Mouse (Mus musculus) MEL (cell line): Measurements from ENCODE around the gene Phf20.

Source experiments
- CTCF ChIP-seq, 3 experiments: IDR thresholded peaks in 2 of 3; conservative IDR thresholded peaks in 1 of 3; 2 replicates each; pipeline ENCODE4 v1.5.1; 2011 to 2012; ENCODE audit warnings: low read length in 3 of 3, low read depth in 2 of 3, mild to moderate bottlenecking in 2 of 3, improper control_type of control experiment in 1 of 3, inconsistent platforms in 1 of 3, mixed read lengths in 1 of 3, moderate library complexity in 1 of 3; ENCODE audit not compliant: control insufficient read depth in 1 of 3, insufficient read depth in 1 of 3, poor library complexity in 1 of 3, severe bottlenecking in 1 of 3
- E2F4 ChIP-seq: IDR thresholded peaks from 2 replicates; pipeline ENCODE4 v1.6.1; 2011; ENCODE audit warnings: low read depth, low read length, improper control_type of control experiment, borderline replicate concordance
- POLR2A ChIP-seq, 2 experiments: IDR thresholded peaks; 2 replicates each; pipeline ENCODE4 v1.6.1; 2011 to 2012; ENCODE audit warnings: low read length in 2 of 2, mild to moderate bottlenecking in 2 of 2, control low read depth in 1 of 2, improper control_type of control experiment in 1 of 2, low read depth in 1 of 2, moderate library complexity in 1 of 2; ENCODE audit not compliant: control insufficient read depth in 1 of 2, insufficient read depth in 1 of 2, poor library complexity in 1 of 2

- TF ChIP-seq POLR2A (IDR thresholded peaks at IDR 0.05; ENCODE audit: control insufficient read depth in 1 of 2, insufficient read depth in 1 of 2, low read depth in 1 of 2, low read length in 2 of 2, poor library complexity in 1 of 2) = no peak
- no peak for TF ChIP-seq CTCF (IDR thresholded peaks at IDR 0.05 in 2 of 3, conservative IDR thresholded peaks at IDR 0.05 in 1 of 3; ENCODE audit: control insufficient read depth in 1 of 3, insufficient read depth in 1 of 3, low read depth in 2 of 3, low read length in 3 of 3, poor library complexity in 1 of 3, severe bottlenecking in 1 of 3)
- TF ChIP-seq E2F4 = no peak
Measured at GRCm38 (mm10) chr2:156197129-156197911, 1.1 kb downstream of the Phf20 start.
